Mouse (Mus musculus): ENCODE results near the gene Wwc1.

DNA sequence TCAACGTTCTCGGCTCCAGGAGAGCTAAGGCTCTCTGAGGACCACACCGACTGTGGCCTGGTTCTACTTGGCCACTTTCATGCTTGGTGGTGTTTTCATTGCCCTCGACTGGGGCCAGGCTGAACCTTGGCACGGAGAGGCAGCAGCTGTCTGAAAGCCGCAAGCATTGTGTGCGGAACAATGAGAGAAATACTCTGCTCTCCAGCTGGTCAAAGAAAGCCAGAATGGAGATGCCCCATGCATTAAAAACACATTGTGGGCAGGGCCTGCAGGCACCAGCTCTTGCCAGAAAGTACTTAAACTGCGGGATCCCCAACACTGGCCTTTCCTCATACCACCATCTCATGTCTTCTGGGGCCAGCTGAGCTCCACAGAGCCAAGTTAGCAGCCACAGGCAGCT is 91.5 kb downstream of the Wwc1 start:
- TF ChIP-seq ZNF384 (IDR thresholded peaks at IDR 0.05; ENCODE audit: low read depth, low read length) (no peak), MAFK (IDR thresholded peaks at IDR 0.05; ENCODE audit: insufficient read depth, low read depth, low read length) (no peak), ZC3H11A (IDR thresholded peaks at IDR 0.05; ENCODE audit: borderline replicate concordance, low read depth, low read length) (no peak), HCFC1 (IDR thresholded peaks at IDR 0.05; ENCODE audit: borderline replicate concordance, insufficient read depth, low read length) (no peak)

Data from ES-E14 (cell line).